Mouse (Mus musculus): ENCODE measurements around the gene Apoc2.

Apoc2 gene

GRCm38 (mm10) chr7:19676662-19677061, 1.1 kb downstream of the Apoc2 start:
- DNase-seq: no peak

GRCm38 (mm10) chr7:19675824-19676223, 1.9 kb downstream of the Apoc2 start:
- DNase-seq: no peak

DNA sequence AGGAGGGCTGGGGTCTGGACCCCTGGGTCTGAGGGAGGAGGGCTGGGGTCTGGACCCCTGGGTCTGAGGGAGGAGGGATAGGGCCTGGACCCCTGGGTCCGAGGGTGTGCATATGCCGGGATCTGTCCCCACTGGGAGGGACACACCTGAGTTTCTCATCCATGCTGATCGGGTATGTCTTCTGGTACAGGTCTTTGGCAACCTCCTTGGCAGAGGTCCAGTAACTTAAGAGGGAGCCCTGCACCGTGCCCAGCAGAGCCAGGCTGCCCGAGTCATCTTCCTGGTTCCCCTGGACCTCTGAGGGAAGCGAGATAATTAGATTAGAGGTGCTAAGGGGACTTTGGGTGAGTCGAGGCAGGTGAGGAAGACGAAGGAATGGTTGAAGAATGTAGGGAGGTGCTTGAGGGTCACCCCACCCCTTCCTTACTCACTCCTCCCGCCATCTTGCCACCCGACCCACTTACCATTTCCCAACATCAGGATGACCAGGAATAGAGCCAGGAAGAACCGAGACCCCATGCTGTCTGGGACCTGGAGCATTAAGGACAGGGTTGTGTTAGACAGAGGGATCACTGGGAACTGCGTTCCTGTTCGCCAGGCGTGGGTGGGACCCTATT, 4.5 kb downstream of the Apoc2 start:
- DNase-seq: no peak

- DNase-seq: no peak
These were observed 6.2 kb downstream of the Apoc2 start for GRCm38 (mm10) chr7:19671511-19671910.

- DNase-seq: peak; percentile 94
These were observed 8.6 kb downstream of the Apoc2 start for GRCm38 (mm10) chr7:19668947-19669721.

DNA sequence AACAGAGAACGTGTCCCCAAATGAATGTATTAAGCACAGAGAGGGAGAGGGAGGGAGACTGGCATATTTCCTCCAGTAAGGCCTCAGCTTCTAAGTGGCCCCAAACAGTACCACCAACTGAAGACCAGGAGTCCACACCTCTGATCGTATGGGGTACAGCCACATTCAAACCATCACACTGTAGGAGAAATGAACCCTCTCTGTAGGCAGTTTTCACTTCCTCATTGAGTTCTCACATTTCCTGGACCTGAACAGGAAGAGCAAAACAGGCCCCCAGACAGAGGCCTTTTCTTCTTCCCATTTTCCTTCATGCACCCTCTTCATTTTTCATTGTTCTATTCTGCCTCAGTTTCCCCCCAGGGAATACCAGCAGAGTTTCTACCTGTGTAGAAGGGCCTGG, 10.3 kb downstream of the Apoc2 start:
- DNase-seq: no peak

- peak; percentile 23 for DNase-seq
These were observed 11.0 kb downstream of the Apoc2 start for GRCm38 (mm10) chr7:19666750-19667149.

GRCm38 (mm10) chr7:19664955-19665841, 12.5 kb downstream of the Apoc2 start, which contains the start of gene Clptm1:
TSS of gene Clptm1 (minus strand) at chr7:19665033.
- peak; percentile 97 for DNase-seq

DNA sequence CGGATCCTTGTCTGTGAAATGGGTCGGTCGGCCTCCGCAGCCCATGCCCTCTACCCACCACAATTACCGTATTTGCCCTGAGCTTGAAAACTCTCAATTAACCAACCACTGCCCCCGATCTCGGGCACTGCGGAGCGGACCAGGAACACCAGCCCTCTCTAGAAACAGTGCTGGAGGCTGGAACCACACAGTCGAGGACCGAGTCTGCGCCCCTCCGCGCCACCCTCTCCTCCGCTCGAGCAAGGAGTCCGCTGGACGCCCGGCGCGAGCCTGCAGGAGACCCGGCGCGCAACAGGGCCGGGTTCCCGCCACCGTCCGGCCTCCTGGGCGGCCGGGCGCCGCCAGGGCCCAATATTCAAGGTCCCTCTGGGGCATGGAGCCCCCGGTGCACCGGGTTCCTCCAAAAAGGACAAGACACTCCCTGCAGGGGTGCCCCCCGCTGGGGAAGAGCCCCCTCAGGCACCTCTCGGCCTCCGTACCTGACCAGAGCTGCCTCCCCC, 13.2 kb downstream of the Apoc2 start:
- no peak for DNase-seq

GRCm38 (mm10) chr7:19663940-19664339, 13.8 kb downstream of the Apoc2 start:
- DNase-seq: peak; percentile 30

DNA sequence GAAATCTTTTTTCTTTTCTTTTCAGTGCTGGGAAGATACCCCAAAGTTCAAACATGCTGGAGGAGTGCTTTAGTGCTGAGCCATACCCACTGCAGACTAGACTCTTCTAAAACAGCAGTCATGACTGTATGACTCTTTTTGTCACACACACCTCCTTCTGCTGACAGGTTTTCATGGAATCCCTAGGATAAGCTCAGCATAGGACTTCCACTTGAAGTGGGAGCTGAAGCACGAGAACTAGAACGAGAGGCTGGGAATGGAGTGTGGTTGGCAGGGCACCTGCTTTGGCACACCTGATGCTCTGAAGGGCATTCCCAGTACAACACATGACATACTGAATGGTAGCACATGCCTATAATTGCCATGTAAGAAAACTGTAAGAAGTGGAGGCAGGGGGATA, 25.1 kb downstream of the Apoc2 start:
- DNase-seq: no peak

- no peak for DNase-seq
These were observed 26.5 kb downstream of the Apoc2 start for GRCm38 (mm10) chr7:19651063-19651786.

GRCm38 (mm10) chr7:19641223-19641622, 36.5 kb downstream of the Apoc2 start:
- DNase-seq: no peak

- no peak for DNase-seq
These were observed 42.5 kb downstream of the Apoc2 start for GRCm38 (mm10) chr7:19635074-19635827.

DNA sequence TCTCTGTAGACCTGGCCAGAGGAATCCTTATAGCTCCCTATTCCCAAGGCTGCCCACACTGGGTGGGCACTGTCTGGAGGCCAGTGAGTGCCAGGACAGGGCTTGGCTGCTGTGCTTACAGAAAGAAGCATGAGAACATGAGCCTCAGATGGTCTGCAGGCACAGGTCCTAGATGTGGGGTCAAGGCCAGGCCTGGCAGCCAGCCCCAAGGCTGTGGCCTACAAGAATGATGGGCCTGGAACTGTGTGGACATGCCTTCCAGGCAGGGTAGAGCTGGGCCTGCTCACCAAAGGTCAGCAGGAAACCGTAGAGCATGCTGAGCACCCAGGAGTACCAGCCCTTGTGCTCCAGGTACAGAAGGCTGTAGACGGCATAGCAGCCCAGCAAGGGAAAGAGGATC, 43.1 kb downstream of the Apoc2 start:
- no peak for DNase-seq

DNA sequence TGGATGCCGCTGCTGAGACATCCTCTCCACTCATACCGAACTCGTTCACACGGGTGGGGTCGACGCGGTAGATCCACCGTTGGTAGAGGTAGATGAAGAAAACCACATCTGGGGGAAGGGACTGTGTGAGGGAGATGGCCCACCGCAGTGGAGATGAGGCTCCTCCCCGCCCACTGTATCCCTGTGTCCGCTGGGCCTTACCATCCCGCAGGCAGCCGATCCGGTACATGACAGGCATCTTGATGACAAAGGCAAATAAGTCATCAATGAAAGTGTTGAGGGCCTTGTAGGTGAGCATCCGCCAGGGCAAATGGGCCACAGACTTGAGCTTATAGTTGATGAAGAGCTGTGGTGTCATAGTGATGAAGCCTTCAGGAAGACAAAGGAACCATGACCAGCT, 43.9 kb downstream of the Apoc2 start:
- DNase-seq: no peak

DNA sequence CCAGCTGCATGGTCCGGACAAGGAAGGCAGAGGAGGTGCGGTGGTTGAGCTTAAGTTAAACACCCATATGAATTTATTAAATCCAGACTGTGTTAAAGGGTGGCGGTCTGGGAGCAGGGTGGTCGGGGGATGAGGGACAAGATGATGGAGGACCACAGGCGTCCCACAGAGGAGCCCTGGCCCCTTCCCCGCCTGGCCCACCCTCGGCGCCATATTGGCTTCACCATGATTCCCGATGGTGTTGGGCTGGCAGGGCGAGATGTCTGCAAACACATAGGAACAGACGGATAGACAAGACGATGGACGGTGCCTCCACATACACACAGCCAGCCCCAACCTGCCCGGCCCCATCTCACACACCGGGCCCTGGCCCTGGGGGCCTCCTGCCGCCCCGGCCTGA, 44.5 kb downstream of the Apoc2 start:
- DNase-seq: no peak

- DNase-seq: no peak
These were observed 45.0 kb downstream of the Apoc2 start for GRCm38 (mm10) chr7:19632720-19633119.

DNA sequence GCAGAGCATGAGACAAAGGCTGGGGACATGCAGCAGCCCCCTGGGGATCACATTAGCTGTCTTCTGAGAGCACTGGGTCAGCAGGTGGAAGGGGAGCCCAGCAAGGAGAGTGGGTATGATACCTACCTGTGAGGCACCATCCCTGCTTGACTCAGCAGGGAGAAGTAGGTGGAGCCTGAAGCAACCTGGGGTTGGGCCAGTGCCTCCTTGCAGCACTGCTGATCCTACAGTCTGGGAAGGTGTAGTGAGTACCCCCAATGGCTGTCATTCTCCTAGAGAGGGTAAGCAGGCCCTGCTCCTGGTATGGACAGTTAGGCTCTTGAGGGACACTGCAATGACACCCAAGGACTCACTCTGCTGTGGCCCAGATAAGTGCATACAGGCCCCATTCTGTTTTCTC, 45.5 kb downstream of the Apoc2 start:
- DNase-seq: no peak

DNA sequence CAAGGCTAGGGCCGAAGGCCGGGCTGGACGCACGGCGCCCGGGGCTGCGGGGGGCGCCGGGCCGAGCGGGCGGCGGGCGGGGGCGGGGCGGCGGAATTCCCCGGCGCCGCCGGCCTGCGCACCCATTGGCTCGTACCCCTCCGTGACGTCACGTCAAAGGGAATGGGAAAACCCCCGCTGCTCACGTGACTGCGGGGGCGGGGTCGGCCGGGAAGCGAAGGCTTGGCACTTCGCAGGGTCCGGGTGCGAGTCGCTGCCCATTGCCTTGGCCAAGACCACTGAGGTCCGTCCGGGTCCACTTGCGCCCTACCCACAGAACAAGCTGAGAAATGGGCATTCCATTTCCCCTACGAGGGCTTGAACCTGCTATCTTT, 48.4 kb downstream of the Apoc2 start, which contains the start of gene Relb:
Relb (minus strand) TSS at position 78 of the 374 bp plus-strand sequence.
- peak; percentile 92 for DNase-seq

- peak; percentile 99 for DNase-seq
These were observed 49.0 kb downstream of the Apoc2 start for GRCm38 (mm10) chr7:19628536-19629360.

Data from thymus, postnatal 4 days (tissue).